Mouse (Mus musculus): Measurements from ENCODE around the gene Mgat4a. TPM values are rescaled to one million over a fixed set of nuclear protein-coding genes. Genes with fewer than 3 reads are reported as not detected.

The Mgat4a gene
- polyA plus RNA-seq, 1 experiment from 2014 or later: 1.2 TPM

GRCm38 (mm10) chr1:37467806-37468205 is 73.0 kb downstream of the Mgat4a start:
- H3K27me3 ChIP-seq (ENCODE audit: insufficient read depth, poor library complexity, severe bottlenecking): no peaks in the 10 kb centered on the region
- WGBS: 89% methylated on average over 4 of the region's 4 CpGs
- H3K4me3 ChIP-seq: no peak overlapping the region
- no peaks in the 10 kb centered on the region for H3K4me1 ChIP-seq (replicated peaks)
- H3K36me3 ChIP-seq: no peaks in the 10 kb centered on the region
- DNase-seq (ENCODE audit: low spot score): no peak
- no peaks in the 10 kb centered on the region for H3K9me3 ChIP-seq
- no peak overlapping the region for H3K27ac ChIP-seq

- H3K27ac ChIP-seq: no peak overlapping the region
- no peaks in the 10 kb centered on the region for H3K27me3 ChIP-seq (ENCODE audit: insufficient read depth, poor library complexity, severe bottlenecking)
- WGBS: 87% methylated on average over 3 of the region's 3 CpGs
- no peak overlapping the region for H3K4me3 ChIP-seq
- H3K4me1 ChIP-seq (replicated peaks): no peaks in the 10 kb centered on the region
- no peaks in the 10 kb centered on the region for H3K36me3 ChIP-seq
- H3K9me3 ChIP-seq: no peaks in the 10 kb centered on the region
- no peak for DNase-seq (ENCODE audit: low spot score)
Measured at GRCm38 (mm10) chr1:37466322-37466995, 74.4 kb downstream of the Mgat4a start.

- WGBS: 88% methylated on average over 10 of the region's 10 CpGs
Measured at GRCm38 (mm10) chr1:37464878-37465452, 75.9 kb downstream of the Mgat4a start.

GRCm38 (mm10) chr1:37457546-37457945 is 83.3 kb downstream of the Mgat4a start:
- no peak for DNase-seq (ENCODE audit: low spot score)
- Histone ChIP-seq H3K36me3 (no peaks in the 10 kb centered on the region), H3K4me3 (no peak overlapping the region), H3K9me3 (no peaks in the 10 kb centered on the region), H3K27me3 (ENCODE audit: insufficient read depth, poor library complexity, severe bottlenecking) (no peaks in the 10 kb centered on the region), H3K4me1 (replicated peaks) (no peaks in the 10 kb centered on the region), H3K27ac (no peak overlapping the region)
- 89% methylated on average over 7 of the region's 7 CpGs for WGBS

More at GRCm38 (mm10) chr1:37464878-37465452, 75.9 kb downstream of the Mgat4a start:
- H3K9me3 ChIP-seq: no peaks in the 10 kb centered on the region
- DNase-seq (ENCODE audit: low spot score): no peak
- no peaks in the 10 kb centered on the region for H3K4me1 ChIP-seq (replicated peaks)
- no peak overlapping the region for H3K27ac ChIP-seq
- H3K4me3 ChIP-seq: no peak overlapping the region
- H3K27me3 ChIP-seq (ENCODE audit: insufficient read depth, poor library complexity, severe bottlenecking): no peaks in the 10 kb centered on the region
- no peaks in the 10 kb centered on the region for H3K36me3 ChIP-seq

- no peaks in the 10 kb centered on the region for H3K27me3 ChIP-seq (ENCODE audit: insufficient read depth, poor library complexity, severe bottlenecking)
- no peak overlapping the region for H3K27ac ChIP-seq
- WGBS: 93% methylated on average over 8 of the region's 8 CpGs
- no peaks in the 10 kb centered on the region for H3K36me3 ChIP-seq
- no peak for DNase-seq (ENCODE audit: low spot score)
- no peaks in the 10 kb centered on the region for H3K9me3 ChIP-seq
- no peak overlapping the region for H3K4me3 ChIP-seq
- no peaks in the 10 kb centered on the region for H3K4me1 ChIP-seq (replicated peaks)
Measured at GRCm38 (mm10) chr1:37451270-37451669, 89.5 kb downstream of the Mgat4a start.

GRCm38 (mm10) chr1:37448361-37449095 is 92.3 kb downstream of the Mgat4a start:
- H3K4me1 ChIP-seq (replicated peaks): no peaks in the 10 kb centered on the region
- H3K9me3 ChIP-seq: no peaks in the 10 kb centered on the region
- H3K36me3 ChIP-seq: no peaks in the 10 kb centered on the region
- no peak overlapping the region for H3K27ac ChIP-seq
- DNase-seq (ENCODE audit: low spot score): peak; percentile 22
- H3K4me3 ChIP-seq: no peak overlapping the region
- no peaks in the 10 kb centered on the region for H3K27me3 ChIP-seq (ENCODE audit: insufficient read depth, poor library complexity, severe bottlenecking)
- WGBS: 80% methylated on average over 10 of the region's 10 CpGs

GRCm38 (mm10) chr1:37442848-37443835 is 97.7 kb downstream of the Mgat4a start:
- Histone ChIP-seq H3K27me3 (ENCODE audit: insufficient read depth, poor library complexity, severe bottlenecking) (no peaks in the 10 kb centered on the region), H3K36me3 (peaks cover 46% of the 10 kb centered on the region), H3K27ac (no peak overlapping the region), H3K4me1 (replicated peaks) (no peaks in the 10 kb centered on the region), H3K4me3 (no peak overlapping the region), H3K9me3 (no peaks in the 10 kb centered on the region)
- no peak for DNase-seq (ENCODE audit: low spot score)
- 92% methylated on average over 16 of the region's 16 CpGs for WGBS

- Histone ChIP-seq H3K9me3 (no peaks in the 10 kb centered on the region), H3K27ac (no peak overlapping the region), H3K27me3 (ENCODE audit: insufficient read depth, poor library complexity, severe bottlenecking) (no peaks in the 10 kb centered on the region), H3K4me3 (no peak overlapping the region), H3K36me3 (peaks cover 92% of the 10 kb centered on the region), H3K4me1 (replicated peaks) (peaks cover 5% of the 10 kb centered on the region)
- no peak for DNase-seq (ENCODE audit: low spot score)
- 92% methylated on average over 3 of the region's 3 CpGs for WGBS
Measured at GRCm38 (mm10) chr1:37436419-37436818, 104.4 kb downstream of the Mgat4a start.

- peak overlapping the region; percentile 91 for H3K27ac ChIP-seq
- H3K4me1 ChIP-seq (replicated peaks): peaks cover 23% of the 10 kb centered on the region
- no peak for DNase-seq (ENCODE audit: low spot score)
- peak overlapping the region; percentile 90 for H3K4me3 ChIP-seq
- H3K9me3 ChIP-seq: no peaks in the 10 kb centered on the region
- H3K27me3 ChIP-seq (ENCODE audit: insufficient read depth, poor library complexity, severe bottlenecking): no peaks in the 10 kb centered on the region
- 2% methylated on average over 40 of the region's 40 CpGs for WGBS
- peaks cover 57% of the 10 kb centered on the region for H3K36me3 ChIP-seq
Measured at GRCm38 (mm10) chr1:37430297-37430840, 110.4 kb downstream of the Mgat4a start.

- Histone ChIP-seq H3K4me3 (peak within 1 kb of the TSS; percentile 90), H3K36me3 (peaks cover 61% of the 10 kb centered on the region), H3K27me3 (ENCODE audit: insufficient read depth, poor library complexity, severe bottlenecking) (no peaks in the 10 kb centered on the region), H3K9me3 (no peaks in the 10 kb centered on the region; the same call in 1 of the 2 replicates), H3K4me1 (replicated peaks) (peaks cover 23% of the 10 kb centered on the region), H3K27ac (peak within 1 kb of the TSS; percentile 91)
- DNase-seq (ENCODE audit: low spot score): peak; percentile 91
- 4% methylated on average over 57 of the region's 57 CpGs for WGBS
Measured at GRCm38 (mm10) chr1:37429366-37430296, 111.2 kb downstream of the Mgat4a start, which contains the start of the genes Coa5 and Unc50. Coa5 (minus strand) TSS chr1:37430103. Unc50 (plus strand) TSS chr1:37430139.

- Histone ChIP-seq H3K27me3 (ENCODE audit: insufficient read depth, poor library complexity, severe bottlenecking) (no peaks in the 10 kb centered on the region), H3K9me3 (peaks cover 7% of the 10 kb centered on the region), H3K4me3 (peak overlapping the region; percentile 90), H3K4me1 (replicated peaks) (peaks cover 23% of the 10 kb centered on the region), H3K27ac (0 out of 2 replicates have a peak overlapping the region, but pooled peaks have one; percentile 91), H3K36me3 (peaks cover 64% of the 10 kb centered on the region)
- 79% methylated on average over 2 of the region's 2 CpGs for WGBS
- no peak for DNase-seq (ENCODE audit: low spot score)
Measured at GRCm38 (mm10) chr1:37428911-37429310, 111.9 kb downstream of the Mgat4a start.

Measured in hindbrain, embryonic 10.5 days (tissue).